Mouse (Mus musculus) midbrain, embryonic 12.5 days (tissue): ENCODE data around the gene Homer2. TPM values are rescaled to one million over a fixed set of nuclear protein-coding genes. Genes with fewer than 3 reads are reported as not detected.

Source experiments
- polyA plus RNA-seq: library from polyadenylated mRNA; unstranded; fragments of >200 nt; fragmentation: Nextera tagmentation; extraction: Ambion mirVana; gene quantifications from 2 replicates; pipeline ENCODE4 v1.2.1, GENCODE M21; 2016

Gene Homer2
- polyA plus RNA-seq, 1 experiment from 2014 or later, result 20.7 TPM

Other genes starting within 250 kb of the Homer2 start
- 60.0 and 63.0 TPM in 2 replicates for gene Ap3b2, start 213.6 kb downstream of the Homer2 start, polyA plus RNA-seq
- not detected in 2 replicates for gene BC048679, start 209.2 kb downstream of the Homer2 start, polyA plus RNA-seq
- 0.09 and 0.29 TPM in 2 replicates for gene Fsd2, start 140.6 kb downstream of the Homer2 start, polyA plus RNA-seq
- 5.5 and 7.6 TPM in 2 replicates for gene Whamm, start 136.3 kb downstream of the Homer2 start, polyA plus RNA-seq
- 129 and 135 TPM in 2 replicates for gene Ramac, start 55.4 kb upstream of the Homer2 start, polyA plus RNA-seq
- 43.2 and 45.0 TPM in 2 replicates for gene 3110040N11Rik, start 82.0 kb upstream of the Homer2 start, polyA plus RNA-seq
- 105 and 113 TPM in 2 replicates for gene Btbd1, start 121.9 kb upstream of the Homer2 start, polyA plus RNA-seq
- not detected in 2 replicates for gene Gm10160, start 148.3 kb upstream of the Homer2 start, polyA plus RNA-seq
- gene Tm6sf1, start 151.5 kb upstream of the Homer2 start, polyA plus RNA-seq, result 10.5 and 13.5 TPM in 2 replicates
- gene Hdgfl3, start 226.9 kb upstream of the Homer2 start, polyA plus RNA-seq, result 54.1 and 62.0 TPM in 2 replicates